Mouse (Mus musculus): ENCODE measurements around the gene Ints1. TPM values are rescaled to one million over a fixed set of nuclear protein-coding genes. Genes with fewer than 3 reads are reported as not detected.

The Ints1 gene
- total and polyA plus RNA-seq, 3 experiments: 25.2 to 115 (median 67.6) TPM

DNA sequence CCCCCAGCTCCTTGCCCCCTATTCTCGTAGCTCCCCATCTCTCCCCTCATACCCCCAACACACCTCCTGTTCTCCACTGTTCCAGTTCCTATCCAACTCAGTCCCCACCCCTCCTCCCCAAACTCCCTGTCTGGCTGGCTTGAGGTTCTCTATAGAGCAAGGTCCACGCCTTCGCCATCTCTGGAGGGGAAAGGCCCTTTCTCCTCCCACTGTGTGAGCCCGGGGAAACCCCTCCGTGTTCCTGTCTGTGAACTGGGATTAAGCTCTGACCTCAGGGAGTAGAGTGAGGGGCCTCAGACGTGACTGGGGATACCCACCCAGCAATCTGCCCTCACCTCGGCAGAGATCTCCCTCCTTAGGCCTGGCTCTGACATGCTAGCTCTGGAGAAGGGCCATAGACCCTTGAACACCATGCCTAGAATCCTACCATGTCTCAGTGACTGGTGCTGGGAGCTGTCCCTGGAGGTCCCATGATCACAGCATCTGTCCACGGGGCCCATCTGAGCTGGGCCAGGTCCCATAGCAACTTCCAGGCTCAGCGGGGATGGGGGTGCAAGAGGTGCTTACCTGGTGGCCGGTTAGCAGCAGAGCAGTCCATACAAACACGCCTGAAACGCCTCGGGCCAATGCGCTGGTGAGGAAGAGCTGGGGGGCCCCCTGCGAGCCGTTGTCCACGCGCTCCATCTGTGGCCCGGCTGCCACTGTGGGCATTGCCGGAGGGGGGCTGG, 37.1 kb upstream of the Ints1 start:
- no peak for TF ChIP-seq GATA2 (IDR thresholded peaks at IDR 0.05; ENCODE audit: borderline replicate concordance, low read depth, low read length)
- TF ChIP-seq TAL1 (conservative IDR thresholded peaks at IDR 0.05; ENCODE audit: low read depth, low read length): no peak
- no peak for TF ChIP-seq CTCF (IDR thresholded peaks at IDR 0.05; ENCODE audit: low read depth, low read length)
- TF ChIP-seq GATA1 (IDR thresholded peaks at IDR 0.05; ENCODE audit: borderline replicate concordance, low read length): no peak
- no peak for TF ChIP-seq POLR2AphosphoS5 (IDR thresholded peaks at IDR 0.05; ENCODE audit: insufficient replicate concordance, low read depth, low read length)
- H3K4me3 ChIP-seq (ENCODE audit: low read depth, low read length): peak overlapping the region; percentile 47; the same call in 1 of the 2 replicates
- no peak for DNase-seq (ENCODE audit: low spot score)

DNA sequence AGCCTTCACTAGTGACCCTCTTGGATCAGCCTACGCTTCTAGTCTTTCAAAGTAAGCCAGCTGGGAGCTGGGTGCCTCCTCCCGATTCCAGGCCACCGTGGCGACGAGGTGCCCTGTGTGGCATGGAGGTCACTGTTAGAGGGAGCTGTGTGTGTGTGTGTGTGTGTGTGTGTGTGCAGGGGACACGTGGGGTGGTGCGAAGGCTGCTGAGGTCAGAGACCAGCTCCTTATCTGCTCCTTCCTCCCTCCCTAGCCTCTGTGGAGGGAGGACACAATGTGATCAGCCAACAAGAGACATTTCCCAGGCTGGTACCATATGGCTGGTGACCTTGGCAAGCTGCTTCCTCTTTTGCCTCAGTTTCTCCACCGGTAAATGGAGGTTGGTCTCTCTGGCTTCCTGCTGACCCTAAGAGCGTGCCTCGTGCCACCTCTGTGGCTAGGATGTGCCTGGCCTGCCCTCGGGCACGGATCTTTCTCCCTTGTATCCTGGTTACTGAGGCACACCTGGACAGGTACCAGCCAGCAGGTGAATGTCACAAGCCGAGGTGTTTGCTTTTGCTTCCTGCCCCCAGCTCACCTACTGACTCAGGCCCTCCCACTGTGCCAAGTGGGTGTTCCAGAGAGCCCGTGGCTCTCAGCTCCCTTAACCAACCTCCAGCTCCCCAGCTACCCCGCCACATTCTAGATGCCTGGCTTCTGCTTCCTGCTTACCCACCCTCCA, 36.4 kb upstream of the Ints1 start:
- peak; percentile 60 for ATAC-seq (ENCODE audit: extremely low read depth, insufficient number of reproducible peaks, low FRiP score, poor library complexity, severe bottlenecking)
- peak; percentile 47 for DNase-seq (ENCODE audit: low spot score)
- no peaks in the 10 kb centered on the region; the same call in 1 of the 2 replicates for H3K27me3 ChIP-seq (ENCODE audit: insufficient read depth, low read length)
- H3K9me3 ChIP-seq (replicated peaks): peaks cover 9% of the 10 kb centered on the region
- peak overlapping the region; percentile 47; the same call in 1 of the 2 replicates for H3K4me3 ChIP-seq (ENCODE audit: low read depth, low read length)
- TF ChIP-seq GATA2 (IDR thresholded peaks at IDR 0.05; ENCODE audit: borderline replicate concordance, low read depth, low read length) (no peak), TAL1 (conservative IDR thresholded peaks at IDR 0.05; ENCODE audit: low read depth, low read length) (no peak), POLR2AphosphoS5 (IDR thresholded peaks at IDR 0.05; ENCODE audit: insufficient replicate concordance, low read depth, low read length) (no peak), GATA1 (IDR thresholded peaks at IDR 0.05; ENCODE audit: borderline replicate concordance, low read length) (no peak), CTCF (IDR thresholded peaks at IDR 0.05; ENCODE audit: low read depth, low read length) (no peak)
- H3K4me1 ChIP-seq (ENCODE audit: insufficient read depth, low read depth, low read length): peaks cover 68% of the 10 kb centered on the region
- H3K36me3 ChIP-seq (replicated peaks): peaks cover 11% of the 10 kb centered on the region

More for the DNA sequence above, 37.1 kb upstream of the Ints1 start:
- Histone ChIP-seq H3K9me3 (replicated peaks) (peaks cover 9% of the 10 kb centered on the region), H3K36me3 (replicated peaks) (peaks cover 9% of the 10 kb centered on the region), H3K4me1 (ENCODE audit: insufficient read depth, low read depth, low read length) (peaks cover 70% of the 10 kb centered on the region), H3K27me3 (ENCODE audit: insufficient read depth, low read length) (no peaks in the 10 kb centered on the region; the same call in 1 of the 2 replicates)
- ATAC-seq (ENCODE audit: extremely low read depth, insufficient number of reproducible peaks, low FRiP score, poor library complexity, severe bottlenecking): no peak

DNA sequence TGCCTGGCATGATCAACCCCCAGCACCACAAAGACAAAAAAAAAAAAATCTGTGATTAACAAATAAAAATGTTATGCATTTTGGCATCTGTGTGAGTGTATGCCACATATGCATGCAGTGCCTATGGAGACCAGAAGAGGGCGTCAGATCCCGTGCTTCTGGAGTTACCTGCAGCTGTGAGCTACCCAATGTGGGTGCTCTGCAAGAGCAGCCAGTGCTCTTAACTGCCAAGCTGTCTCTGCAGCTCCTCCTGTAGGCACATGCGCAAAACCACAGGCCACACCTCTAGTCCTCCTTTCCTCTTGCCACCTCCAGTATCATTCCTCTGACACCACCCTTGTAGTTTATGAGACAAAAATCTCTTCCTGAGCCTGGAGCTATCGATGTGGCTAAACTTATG, 33.9 kb upstream of the Ints1 start:
- TF ChIP-seq TAL1 (conservative IDR thresholded peaks at IDR 0.05; ENCODE audit: low read depth, low read length): no peak
- no peak for TF ChIP-seq POLR2AphosphoS5 (IDR thresholded peaks at IDR 0.05; ENCODE audit: insufficient replicate concordance, low read depth, low read length)
- no peak for TF ChIP-seq GATA1 (IDR thresholded peaks at IDR 0.05; ENCODE audit: borderline replicate concordance, low read length)
- no peak for TF ChIP-seq GATA2 (IDR thresholded peaks at IDR 0.05; ENCODE audit: borderline replicate concordance, low read depth, low read length)
- peak; percentile 10; the same call in 1 of the 2 replicates for TF ChIP-seq CTCF (IDR thresholded peaks at IDR 0.05; ENCODE audit: low read depth, low read length)
- Histone ChIP-seq H3K9me3 (replicated peaks) (peaks cover 9% of the 10 kb centered on the region), H3K4me3 (ENCODE audit: low read depth, low read length) (no peak overlapping the region), H3K4me1 (ENCODE audit: insufficient read depth, low read depth, low read length) (peaks cover 71% of the 10 kb centered on the region), H3K27me3 (ENCODE audit: insufficient read depth, low read length) (no peaks in the 10 kb centered on the region; the same call in 1 of the 2 replicates), H3K36me3 (replicated peaks) (peaks cover 26% of the 10 kb centered on the region)
- DNase-seq (ENCODE audit: low spot score) (no peak), ATAC-seq (ENCODE audit: extremely low read depth, insufficient number of reproducible peaks, low FRiP score, poor library complexity, severe bottlenecking) (no peak)

DNA sequence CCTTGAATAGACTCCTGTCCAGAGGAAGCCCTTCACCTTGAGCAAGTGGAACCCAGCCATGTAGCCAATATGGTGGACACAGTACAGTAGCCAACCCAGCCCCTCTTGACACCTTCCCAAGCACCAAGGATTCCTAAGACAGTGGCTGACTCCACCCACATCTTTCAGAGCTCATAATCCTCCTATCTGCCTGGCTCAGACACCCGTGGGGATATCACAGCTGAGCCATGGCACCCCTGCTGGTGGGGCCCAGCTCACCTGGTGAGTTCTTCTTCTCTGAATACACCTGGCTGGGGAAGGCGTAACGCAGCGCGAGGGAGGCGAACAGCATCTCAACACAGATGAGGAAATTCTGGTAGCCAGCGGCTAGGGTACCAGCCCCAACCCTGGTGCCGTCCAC, 30.4 kb upstream of the Ints1 start:
- Histone ChIP-seq H3K4me3 (ENCODE audit: low read depth, low read length) (no peak overlapping the region; the same call in 1 of the 2 replicates), H3K36me3 (replicated peaks) (peaks cover 50% of the 10 kb centered on the region), H3K4me1 (ENCODE audit: insufficient read depth, low read depth, low read length) (peaks cover 72% of the 10 kb centered on the region), H3K27me3 (ENCODE audit: insufficient read depth, low read length) (no peaks in the 10 kb centered on the region), H3K9me3 (replicated peaks) (peaks cover 9% of the 10 kb centered on the region)
- ATAC-seq (ENCODE audit: extremely low read depth, insufficient number of reproducible peaks, low FRiP score, poor library complexity, severe bottlenecking) (no peak), DNase-seq (ENCODE audit: low spot score) (no peak)
- TF ChIP-seq TAL1 (conservative IDR thresholded peaks at IDR 0.05; ENCODE audit: low read depth, low read length) (no peak), GATA1 (IDR thresholded peaks at IDR 0.05; ENCODE audit: borderline replicate concordance, low read length) (no peak)

DNA sequence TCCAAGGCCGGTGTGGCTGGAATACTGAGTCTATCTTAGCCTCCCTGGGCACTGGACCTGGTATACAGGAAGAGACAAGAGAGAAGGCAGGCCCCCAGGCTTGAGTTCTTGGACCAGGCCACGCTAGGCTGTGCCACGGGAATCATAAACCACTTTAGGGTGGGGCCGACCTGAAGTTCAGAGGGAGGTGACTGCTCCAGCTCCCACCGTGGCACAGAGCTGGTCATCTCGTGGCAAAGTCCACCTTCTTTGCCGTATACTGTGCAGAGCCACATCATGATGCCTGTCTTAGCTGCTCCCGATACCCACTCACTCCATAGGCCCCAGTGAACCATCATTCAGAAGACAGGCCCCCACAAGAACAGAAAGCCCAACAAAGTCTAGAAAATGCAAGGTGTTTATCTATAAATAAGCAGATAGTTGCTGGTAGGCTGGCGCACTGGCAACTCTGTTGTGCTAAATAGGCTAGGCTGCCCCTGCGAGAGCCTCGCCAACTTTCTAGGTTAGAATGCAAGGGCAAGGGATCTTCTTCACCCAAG, 29.2 kb upstream of the Ints1 start:
- ATAC-seq (ENCODE audit: extremely low read depth, insufficient number of reproducible peaks, low FRiP score, poor library complexity, severe bottlenecking) (peak; percentile 2; the same call in 1 of the 2 replicates), DNase-seq (ENCODE audit: low spot score) (no peak)
- peak overlapping the region; percentile 61; the same call in 1 of the 2 replicates for H3K4me3 ChIP-seq (ENCODE audit: low read depth, low read length)
- no peaks in the 10 kb centered on the region for H3K27me3 ChIP-seq (ENCODE audit: insufficient read depth, low read length)
- peaks cover 83% of the 10 kb centered on the region for H3K4me1 ChIP-seq (ENCODE audit: insufficient read depth, low read depth, low read length)
- H3K36me3 ChIP-seq (replicated peaks): peaks cover 63% of the 10 kb centered on the region
- H3K9me3 ChIP-seq (replicated peaks): peaks cover 9% of the 10 kb centered on the region
- TF ChIP-seq GATA2 (IDR thresholded peaks at IDR 0.05; ENCODE audit: borderline replicate concordance, low read depth, low read length) (no peak), POLR2AphosphoS5 (IDR thresholded peaks at IDR 0.05; ENCODE audit: insufficient replicate concordance, low read depth, low read length) (no peak), GATA1 (IDR thresholded peaks at IDR 0.05; ENCODE audit: borderline replicate concordance, low read length) (no peak), TAL1 (conservative IDR thresholded peaks at IDR 0.05; ENCODE audit: low read depth, low read length) (no peak), CTCF (IDR thresholded peaks at IDR 0.05; ENCODE audit: low read depth, low read length) (no peak)

DNA sequence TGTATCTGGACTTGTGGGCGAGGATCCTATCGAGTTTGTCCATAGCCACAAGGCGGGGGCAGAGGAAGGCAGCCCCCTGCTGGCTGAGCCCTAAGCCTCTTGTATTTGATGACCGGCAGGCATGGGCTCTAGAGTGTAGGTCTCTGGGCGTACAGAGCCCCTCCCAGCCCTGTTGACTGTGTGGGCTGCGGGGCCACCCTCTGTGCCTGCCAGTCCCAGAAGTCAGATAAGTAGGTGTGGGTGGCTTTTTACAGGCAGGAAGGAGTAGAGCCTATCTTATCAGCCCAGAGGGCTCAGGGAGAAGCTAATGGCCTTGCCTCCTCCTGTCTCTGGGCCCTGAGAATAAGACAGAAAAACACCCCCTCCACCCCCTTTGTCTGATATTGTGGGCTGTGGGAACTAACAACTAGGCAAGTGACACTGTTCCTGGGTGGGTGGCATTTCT, 28.7 kb upstream of the Ints1 start:
- Histone ChIP-seq H3K4me1 (ENCODE audit: insufficient read depth, low read depth, low read length) (peaks cover 83% of the 10 kb centered on the region), H3K4me3 (ENCODE audit: low read depth, low read length) (peak overlapping the region; percentile 61; the same call in 1 of the 2 replicates), H3K27me3 (ENCODE audit: insufficient read depth, low read length) (no peaks in the 10 kb centered on the region), H3K36me3 (replicated peaks) (peaks cover 68% of the 10 kb centered on the region), H3K9me3 (replicated peaks) (peaks cover 7% of the 10 kb centered on the region)
- TF ChIP-seq CTCF (IDR thresholded peaks at IDR 0.05; ENCODE audit: low read depth, low read length) (no peak), TAL1 (conservative IDR thresholded peaks at IDR 0.05; ENCODE audit: low read depth, low read length) (peak; percentile 78), POLR2AphosphoS5 (IDR thresholded peaks at IDR 0.05; ENCODE audit: insufficient replicate concordance, low read depth, low read length) (0 out of 2 replicates have a peak, but pooled peaks have one; percentile 49), GATA2 (IDR thresholded peaks at IDR 0.05; ENCODE audit: borderline replicate concordance, low read depth, low read length) (no peak)
- peak; percentile 92 for DNase-seq (ENCODE audit: low spot score)
- peak; percentile 92 for ATAC-seq (ENCODE audit: extremely low read depth, insufficient number of reproducible peaks, low FRiP score, poor library complexity, severe bottlenecking)
